Mouse (Mus musculus) stomach, embryonic 14.5 days (tissue): ENCODE results near the gene Ndufb6. TPM values are rescaled to one million over a fixed set of nuclear protein-coding genes. Genes with fewer than 3 reads are reported as not detected.

Experiments used
- polyA plus RNA-seq: library from polyadenylated mRNA; unstranded; fragments of >200 nt; fragmentation: Nextera tagmentation; extraction: Ambion mirVana; gene quantifications from 2 replicates; pipeline ENCODE4 v1.2.1, GENCODE M21; 2014

Gene Ndufb6
- polyA plus RNA-seq, 1 experiment from 2014 or later = 304 TPM

Other genes starting within 250 kb of the Ndufb6 start
- gene Aco1, start 136.3 kb downstream of the Ndufb6 start, polyA plus RNA-seq = 59.3 and 65.6 TPM in 2 replicates
- gene Ddx58, start 39.6 kb downstream of the Ndufb6 start, polyA plus RNA-seq = 16.7 and 17.1 TPM in 2 replicates
- 38.6 and 48.8 TPM in 2 replicates for gene Smim27, start 9.8 kb downstream of the Ndufb6 start, polyA plus RNA-seq
- 40.6 and 43.7 TPM in 2 replicates for gene Topors, start 9.6 kb downstream of the Ndufb6 start, polyA plus RNA-seq
- 0.88 and 1.4 TPM in 2 replicates for gene Tmem215, start 192.8 kb upstream of the Ndufb6 start, polyA plus RNA-seq